ENCODE assay signal across 12 mouse cellular contexts in the genomic region with DNA sequence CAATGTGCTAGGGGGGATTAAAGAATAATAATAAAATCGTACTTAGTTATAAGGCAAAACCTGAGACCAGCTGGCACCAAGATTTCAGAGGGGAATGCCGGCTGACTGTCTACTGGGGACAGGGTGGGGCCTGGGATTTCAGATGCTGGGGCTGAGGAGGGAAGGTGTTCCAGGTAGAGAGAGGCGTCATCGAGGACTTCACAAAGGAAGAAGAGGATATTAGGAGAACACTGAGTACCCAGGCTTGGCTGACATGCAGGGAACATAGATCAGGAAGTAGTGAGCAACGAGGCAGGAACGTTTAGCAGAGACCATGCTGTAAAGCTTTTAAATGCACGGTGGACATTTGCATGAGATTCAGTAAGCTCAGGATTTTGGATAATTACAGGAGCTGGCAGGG. TPM values are rescaled to one million over a fixed set of nuclear protein-coding genes. Genes with fewer than 3 reads are reported as not detected.
DNase-seq lines count a peak whose midpoint lies in the region; ATAC-seq and TF ChIP-seq lines count a peak whose summit lies in the region.
"Had no signal": no experiment of that assay in that cellular context is flagged by ENCODE, and none has a peak within 500 bp of the region (broad histone marks: within the 10 kb centered on the region; RNA-seq: fewer than 3 reads in every experiment).

No protein-coding gene starts in this region.

- peaks cover 56% of the 10 kb centered on the region for H3K4me1 ChIP-seq in heart, embryonic 12.5 days (replicated peaks)
- peaks cover 30% of the 10 kb centered on the region for H3K4me1 ChIP-seq in liver, postnatal 0 days (ENCODE audit: insufficient read depth)
- H3K4me1 ChIP-seq in liver, embryonic 11.5 days (replicated peaks; ENCODE audit: control insufficient read depth, insufficient read depth, low read length): peaks cover 11% of the 10 kb centered on the region
- peaks cover 57% of the 10 kb centered on the region for H3K4me1 ChIP-seq in heart, embryonic 15.5 days (replicated peaks)
- peaks cover 23% of the 10 kb centered on the region for H3K4me1 ChIP-seq in stomach, embryonic 16.5 days (ENCODE audit: control insufficient read depth, insufficient read depth, low read length)

- H3K27ac ChIP-seq in heart, embryonic 12.5 days (ENCODE audit: poor library complexity, severe bottlenecking): no peak overlapping the region
- H3K27ac ChIP-seq in liver, postnatal 0 days (ENCODE audit: low read depth): peak overlapping the region; percentile 26; the same call in 1 of the 2 replicates
- H3K27ac ChIP-seq in liver, embryonic 11.5 days (ENCODE audit: low read depth, low read length): no peak overlapping the region
- peak overlapping the region; percentile 29; the same call in 1 of the 2 replicates for H3K27ac ChIP-seq in heart, embryonic 15.5 days
- peak overlapping the region; percentile 53 for H3K27ac ChIP-seq in stomach, embryonic 16.5 days (ENCODE audit: low read length)
- H3K27ac ChIP-seq: midbrain, embryonic 12.5 days had no signal

- H3K27me3 ChIP-seq in heart, embryonic 12.5 days (replicated peaks): no peaks in the 10 kb centered on the region
- H3K27me3 ChIP-seq in liver, postnatal 0 days (ENCODE audit: insufficient read depth, low read length): no peaks in the 10 kb centered on the region
- H3K27me3 ChIP-seq in liver, embryonic 11.5 days (replicated peaks; ENCODE audit: control insufficient read depth, insufficient read depth, low read length): 0 out of 2 replicates have a peak, but pooled peaks cover 2% of the 10 kb centered on the region
- no peaks in the 10 kb centered on the region for H3K27me3 ChIP-seq in heart, embryonic 15.5 days
- no peaks in the 10 kb centered on the region for H3K27me3 ChIP-seq in stomach, embryonic 16.5 days (ENCODE audit: control insufficient read depth, insufficient read depth, low read length)

- no peak for TF ChIP-seq CTCF in liver, postnatal 0 days (IDR thresholded peaks at IDR 0.05; ENCODE audit: low read depth)

- no peaks in the 10 kb centered on the region for H3K9me3 ChIP-seq in heart, embryonic 12.5 days (replicated peaks)
- H3K9me3 ChIP-seq in liver, postnatal 0 days (ENCODE audit: low read length): no peaks in the 10 kb centered on the region
- no peaks in the 10 kb centered on the region for H3K9me3 ChIP-seq in liver, embryonic 11.5 days (ENCODE audit: control insufficient read depth, low read length)
- no peaks in the 10 kb centered on the region for H3K9me3 ChIP-seq in heart, embryonic 15.5 days (replicated peaks)
- no peaks in the 10 kb centered on the region for H3K9me3 ChIP-seq in stomach, embryonic 16.5 days (replicated peaks; ENCODE audit: control insufficient read depth, low read length)
- H3K9me3 ChIP-seq: midbrain, embryonic 12.5 days had no signal

- H3K4me3 ChIP-seq in heart, embryonic 12.5 days: no peak overlapping the region
- no peak overlapping the region for H3K4me3 ChIP-seq in liver, postnatal 0 days (ENCODE audit: low read depth, low read length)
- no peak overlapping the region for H3K4me3 ChIP-seq in liver, embryonic 11.5 days (ENCODE audit: low read depth, low read length)
- H3K4me3 ChIP-seq in heart, embryonic 15.5 days: no peak overlapping the region
- H3K4me3 ChIP-seq in stomach, embryonic 16.5 days (replicated peaks; ENCODE audit: low read length): no peak overlapping the region
- H3K4me3 ChIP-seq: erythroblast, embryonic 14.5 days; midbrain, embryonic 12.5 days had no signal

- DNase-seq in heart, adult 9 months (ENCODE audit: low spot score in 2 of 2): peak; percentile 28 to 56
- DNase-seq in liver, postnatal 0 days: no peak
- no peak for DNase-seq in liver, embryonic 11.5 days (ENCODE audit: low spot score)
- DNase-seq in retina, postnatal 1 day: no peak
- no peak for DNase-seq in embryo, embryonic 11 days
- DNase-seq: cerebellum, adult 11-12 months had no signal

- WGBS in heart, embryonic 12.5 days: 64% methylated on average over 7 of the region's 7 CpGs
- WGBS in liver, postnatal 0 days (ENCODE audit: insufficient replicate concordance): 44% methylated on average over 7 of the region's 7 CpGs
- 56% methylated on average over 7 of the region's 7 CpGs for WGBS in liver, embryonic 11.5 days
- 55% methylated on average over 7 of the region's 7 CpGs for WGBS in heart, embryonic 15.5 days
- 54% methylated on average over 7 of the region's 7 CpGs for WGBS in stomach, embryonic 16.5 days

- no peak for ATAC-seq in heart, embryonic 12.5 days (ENCODE audit: insufficient number of reproducible peaks, low FRiP score)
- ATAC-seq in liver, postnatal 0 days: no peak
- ATAC-seq in liver, embryonic 11.5 days (replicated peaks; ENCODE audit: low FRiP score): no peak
- ATAC-seq in heart, embryonic 15.5 days (replicated peaks; ENCODE audit: insufficient number of reproducible peaks, insufficient read depth, low FRiP score, low read depth): no peak
- ATAC-seq in stomach, embryonic 16.5 days (ENCODE audit: insufficient read depth, low FRiP score): no peak

- TF ChIP-seq EP300 in liver, postnatal 0 days (IDR thresholded peaks at IDR 0.05; ENCODE audit: low read depth): no peak

- no peak overlapping the region for H3K4me2 ChIP-seq in heart, embryonic 12.5 days
- no peak overlapping the region for H3K4me2 ChIP-seq in liver, postnatal 0 days (ENCODE audit: low read depth, low read length)
- no peak overlapping the region for H3K4me2 ChIP-seq in liver, embryonic 11.5 days
- no peak overlapping the region for H3K4me2 ChIP-seq in heart, embryonic 15.5 days
- H3K4me2 ChIP-seq in stomach, embryonic 16.5 days (ENCODE audit: low read depth, low read length): no peak overlapping the region
- H3K4me2 ChIP-seq: midbrain, embryonic 12.5 days had no signal

- no peak overlapping the region for H3K9ac ChIP-seq in heart, embryonic 12.5 days
- H3K9ac ChIP-seq in liver, postnatal 0 days (replicated peaks): no peak overlapping the region
- H3K9ac ChIP-seq in liver, embryonic 11.5 days (ENCODE audit: low read depth, low read length): no peak overlapping the region
- no peak overlapping the region for H3K9ac ChIP-seq in heart, embryonic 15.5 days
- H3K9ac ChIP-seq in stomach, embryonic 16.5 days (ENCODE audit: low read length): peak overlapping the region; percentile 57
- H3K9ac ChIP-seq: forebrain, postnatal 0 days; midbrain, embryonic 12.5 days had no signal

- H3K36me3 ChIP-seq in heart, embryonic 12.5 days: no peaks in the 10 kb centered on the region
- no peaks in the 10 kb centered on the region for H3K36me3 ChIP-seq in liver, postnatal 0 days (replicated peaks; ENCODE audit: insufficient read depth, low read length)
- H3K36me3 ChIP-seq in liver, embryonic 11.5 days (ENCODE audit: control insufficient read depth, insufficient read depth, low read length): no peaks in the 10 kb centered on the region
- no peaks in the 10 kb centered on the region for H3K36me3 ChIP-seq in heart, embryonic 15.5 days
- H3K36me3 ChIP-seq in stomach, embryonic 16.5 days (ENCODE audit: control insufficient read depth, insufficient read depth, low read length): no peaks in the 10 kb centered on the region
- H3K36me3 ChIP-seq: midbrain, embryonic 12.5 days had no signal

RNA-seq across cellular contexts. Expression of gene Txnip, which starts 5.9 kb away (rescaled TPM):
- 144 and 150 TPM in 2 replicates for polyA plus RNA-seq in heart, embryonic 12.5 days (2016; fragmentation: Nextera tagmentation; extraction: Ambion mirVana)
- polyA plus RNA-seq in liver, postnatal 0 days (2015; fragmentation: Nextera tagmentation; extraction: Ambion mirVana): 65.3 and 72.4 TPM in 2 replicates
- 41.1 and 44.0 TPM in 2 replicates for polyA plus RNA-seq in liver, embryonic 11.5 days (2014; fragmentation: Nextera tagmentation; extraction: Ambion mirVana)
- 206 and 208 TPM in 2 replicates for polyA plus RNA-seq in heart, embryonic 15.5 days (2015; fragmentation: Nextera tagmentation; extraction: Ambion mirVana)
- 164 and 179 TPM in 2 replicates for polyA plus RNA-seq in stomach, embryonic 16.5 days (2015; fragmentation: Nextera tagmentation; extraction: Ambion mirVana)

RNA-seq across cellular contexts. Expression of gene Gm16253, which starts 24.9 kb away (rescaled TPM):
- polyA plus RNA-seq in heart, embryonic 12.5 days (2016; fragmentation: Nextera tagmentation; extraction: Ambion mirVana): 1.6 and 2.4 TPM in 2 replicates
- not detected in 2 replicates for polyA plus RNA-seq in liver, postnatal 0 days (2015; fragmentation: Nextera tagmentation; extraction: Ambion mirVana)
- polyA plus RNA-seq in liver, embryonic 11.5 days (2014; fragmentation: Nextera tagmentation; extraction: Ambion mirVana): 0.49 and 1.0 TPM in 2 replicates
- polyA plus RNA-seq in heart, embryonic 15.5 days (2015; fragmentation: Nextera tagmentation; extraction: Ambion mirVana): 1.3 and 1.6 TPM in 2 replicates
- 0.89 and 1.1 TPM in 2 replicates for polyA plus RNA-seq in stomach, embryonic 16.5 days (2015; fragmentation: Nextera tagmentation; extraction: Ambion mirVana)
- polyA plus RNA-seq: erythroblast, embryonic 14.5 days; forebrain, postnatal 0 days had no signal

RNA-seq across cellular contexts. Expression of gene Hfe2, which starts 26.9 kb away (rescaled TPM):
- 7.9 and 9.2 TPM in 2 replicates for polyA plus RNA-seq in heart, embryonic 12.5 days (2016; fragmentation: Nextera tagmentation; extraction: Ambion mirVana)
- polyA plus RNA-seq in liver, postnatal 0 days (2015; fragmentation: Nextera tagmentation; extraction: Ambion mirVana): 19.2 and 21.8 TPM in 2 replicates
- 0.19 and 0.32 TPM in 2 replicates for polyA plus RNA-seq in liver, embryonic 11.5 days (2014; fragmentation: Nextera tagmentation; extraction: Ambion mirVana)
- polyA plus RNA-seq in heart, embryonic 15.5 days (2015; fragmentation: Nextera tagmentation; extraction: Ambion mirVana): 7.9 and 8.0 TPM in 2 replicates
- 0.50 and 3.8 TPM in 2 replicates for polyA plus RNA-seq in stomach, embryonic 16.5 days (2015; fragmentation: Nextera tagmentation; extraction: Ambion mirVana)
- polyA plus RNA-seq: erythroblast, embryonic 14.5 days had no signal

RNA-seq across cellular contexts. Expression of gene Polr3gl, which starts 42.1 kb away (rescaled TPM):
- 39.2 and 39.3 TPM in 2 replicates for polyA plus RNA-seq in heart, embryonic 12.5 days (2016; fragmentation: Nextera tagmentation; extraction: Ambion mirVana)
- polyA plus RNA-seq in liver, postnatal 0 days (2015; fragmentation: Nextera tagmentation; extraction: Ambion mirVana): 12.9 and 14.7 TPM in 2 replicates
- polyA plus RNA-seq in liver, embryonic 11.5 days (2014; fragmentation: Nextera tagmentation; extraction: Ambion mirVana): 18.6 and 21.5 TPM in 2 replicates
- 34.8 and 38.3 TPM in 2 replicates for polyA plus RNA-seq in heart, embryonic 15.5 days (2015; fragmentation: Nextera tagmentation; extraction: Ambion mirVana)
- 26.4 and 29.8 TPM in 2 replicates for polyA plus RNA-seq in stomach, embryonic 16.5 days (2015; fragmentation: Nextera tagmentation; extraction: Ambion mirVana)

RNA-seq across cellular contexts. Expression of gene Ankrd34a, which starts 44.5 kb away (rescaled TPM):
- polyA plus RNA-seq in heart, embryonic 12.5 days (2016; fragmentation: Nextera tagmentation; extraction: Ambion mirVana): 9.2 and 9.5 TPM in 2 replicates
- polyA plus RNA-seq in liver, postnatal 0 days (2015; fragmentation: Nextera tagmentation; extraction: Ambion mirVana): not detected in 2 replicates
- polyA plus RNA-seq in liver, embryonic 11.5 days (2014; fragmentation: Nextera tagmentation; extraction: Ambion mirVana): 0.71 and 1.1 TPM in 2 replicates
- 6.7 TPM in 2 replicates for polyA plus RNA-seq in heart, embryonic 15.5 days (2015; fragmentation: Nextera tagmentation; extraction: Ambion mirVana)
- polyA plus RNA-seq in stomach, embryonic 16.5 days (2015; fragmentation: Nextera tagmentation; extraction: Ambion mirVana): 2.2 and 2.7 TPM in 2 replicates
- polyA plus RNA-seq: erythroblast, embryonic 14.5 days had no signal

Comparison
In these comparisons a context has a peak if more than half of its experiments do, and no peak if none do; other contexts are left out.
1. H3K27ac ChIP-seq: peak in liver, postnatal 0 days (single experiment), heart, embryonic 15.5 days (single experiment) and stomach, embryonic 16.5 days (single experiment); none in heart, embryonic 12.5 days (single experiment) and liver, embryonic 11.5 days (single experiment).
2. DNase-seq: peak in heart, adult 9 months (2 of 2); none in liver, postnatal 0 days (single experiment), liver, embryonic 11.5 days (single experiment), retina, postnatal 1 day (single experiment) and embryo, embryonic 11 days (single experiment).